Mouse (Mus musculus): ENCODE data around the gene Pgp.

The Pgp gene

GRCm38 (mm10) chr17:24488186-24488661 lies 18.0 kb downstream of the Pgp start, which contains the start of gene Caskin1:
TSS of gene Caskin1 (plus strand) at chr17:24488601.
- peak in 1 of 2 experiments; percentile 14 for DNase-seq

- peak; percentile 29 to 39 for DNase-seq
Observed at GRCm38 (mm10) chr17:24488662-24489264, 18.6 kb downstream of the Pgp start.

- no peak for DNase-seq
Observed at GRCm38 (mm10) chr17:24489265-24490030, 19.3 kb downstream of the Pgp start.

- no peak for DNase-seq
Observed at GRCm38 (mm10) chr17:24490399-24490798, 20.2 kb downstream of the Pgp start.

- DNase-seq = peak; percentile 56 to 61
Observed at GRCm38 (mm10) chr17:24494627-24495335, 24.6 kb downstream of the Pgp start.

GRCm38 (mm10) chr17:24495443-24495842 lies 25.3 kb downstream of the Pgp start:
- DNase-seq = no peak

GRCm38 (mm10) chr17:24496026-24496425 lies 25.8 kb downstream of the Pgp start:
- DNase-seq = no peak

GRCm38 (mm10) chr17:24502208-24502607 lies 32.0 kb downstream of the Pgp start:
- no peak for DNase-seq

GRCm38 (mm10) chr17:24504085-24504484 lies 33.9 kb downstream of the Pgp start:
- DNase-seq = no peak

GRCm38 (mm10) chr17:24505286-24505955 lies 35.2 kb downstream of the Pgp start:
- DNase-seq = no peak

GRCm38 (mm10) chr17:24506332-24507070 lies 36.3 kb downstream of the Pgp start:
- DNase-seq = no peak

GRCm38 (mm10) chr17:24507129-24507664 lies 37.0 kb downstream of the Pgp start:
- DNase-seq = no peak

- DNase-seq = no peak
Observed at GRCm38 (mm10) chr17:24507806-24508460, 37.7 kb downstream of the Pgp start.

GRCm38 (mm10) chr17:24513609-24514008 lies 43.4 kb downstream of the Pgp start:
- DNase-seq = no peak

GRCm38 (mm10) chr17:24514270-24515257 lies 44.4 kb downstream of the Pgp start:
- DNase-seq = no peak

GRCm38 (mm10) chr17:24520450-24520849 lies 50.3 kb downstream of the Pgp start:
- no peak for DNase-seq

Measured in B cell, adult 2 months (primary cell).